Mouse (Mus musculus) G1E (cell line): ENCODE measurements around the gene Gm3187.
"Not testable (repeated sequence)": the region's sequence is repeated elsewhere in the genome, so short reads cannot be mapped to it uniquely, and the experiment has no call there.

ENCODE experiments used
- CTCF ChIP-seq: IDR thresholded peaks from 2 replicates; pipeline ENCODE4 v1.5.1; 2012; ENCODE audit warnings: low read depth, low read length, inconsistent platforms, mixed read lengths
- GATA1 ChIP-seq: IDR thresholded peaks from 2 replicates; pipeline ENCODE4 v1.6.1; 2012; ENCODE audit warnings: borderline replicate concordance, low read length, inconsistent platforms, mixed read lengths
- GATA2 ChIP-seq: IDR thresholded peaks from 2 replicates; pipeline ENCODE4 v1.6.1; 2012; ENCODE audit warnings: low read depth, low read length, inconsistent platforms, borderline replicate concordance
- POLR2AphosphoS5 ChIP-seq: IDR thresholded peaks from 2 replicates; pipeline ENCODE4 v1.6.1; 2012; ENCODE audit warnings: low read depth, low read length, inconsistent platforms; ENCODE audit not compliant: insufficient replicate concordance
- TAL1 ChIP-seq: conservative IDR thresholded peaks from 2 replicates; pipeline ENCODE4 v1.6.1; 2012; ENCODE audit warnings: low read depth, low read length, inconsistent platforms, mixed read lengths

DNA sequence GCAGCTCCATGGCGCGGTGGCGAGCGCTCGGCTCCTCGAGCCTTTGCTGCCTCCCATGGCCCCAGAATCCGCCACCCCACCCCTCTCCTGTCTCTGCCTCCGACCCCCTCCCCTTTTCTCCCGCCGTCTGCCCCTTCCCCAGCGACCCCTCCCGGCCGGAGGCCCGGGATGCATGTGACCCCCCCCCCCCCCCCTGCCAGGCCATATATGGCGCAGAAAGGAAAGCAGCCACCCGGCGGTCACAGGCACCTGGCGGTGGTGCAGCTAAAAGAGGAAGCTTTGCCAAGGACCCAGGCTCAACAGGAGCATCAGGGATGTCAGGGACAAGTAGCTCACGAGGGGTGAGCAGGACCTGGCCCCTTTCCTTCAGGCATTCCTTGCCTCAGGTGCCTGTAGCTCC is 23.5 kb upstream of the Gm3187 start:
- TF ChIP-seq CTCF, TAL1, POLR2AphosphoS5, GATA1, GATA2: not testable (repeated sequence)
